33 mouse cellular contexts compared by ENCODE assay signal in the genomic region with DNA sequence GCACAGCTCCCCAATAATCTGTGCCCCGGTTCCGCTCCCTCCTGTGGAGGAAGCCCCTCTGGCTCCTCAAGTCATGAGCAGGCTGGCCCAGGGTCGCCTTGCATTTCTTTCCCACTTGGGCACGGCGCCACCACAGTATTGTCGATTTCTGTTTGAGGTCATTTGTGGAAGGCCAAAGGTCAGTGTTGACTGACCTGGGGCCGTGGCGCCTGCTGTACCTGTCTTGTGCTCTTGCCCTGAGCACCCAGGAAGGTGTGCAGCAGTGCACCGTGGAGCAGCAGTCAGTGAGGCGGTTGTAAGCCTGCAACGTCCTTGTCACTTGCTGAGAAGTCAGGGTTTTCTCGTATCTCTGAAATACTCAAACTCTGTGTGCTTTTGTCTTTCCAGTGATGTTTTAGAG. TPM values are rescaled to one million over a fixed set of nuclear protein-coding genes. Genes with fewer than 3 reads are reported as not detected.
"Had no signal": no experiment of that assay in that cellular context is flagged by ENCODE, and none has a peak within 500 bp of the region (broad histone marks: within the 10 kb centered on the region; RNA-seq: fewer than 3 reads in every experiment).

No protein-coding gene starts in this region.

- H3K27ac ChIP-seq: heart, adult 2 months; heart, embryonic 13.5 days; heart, embryonic 15.5 days; hindbrain, embryonic 13.5 days; hindbrain, embryonic 15.5 days; hindbrain, postnatal 0 days; kidney, embryonic 15.5 days; kidney, postnatal 0 days; left cerebral cortex, adult 2 months; limb, embryonic 10.5 days; limb, embryonic 12.5 days; liver, embryonic 13.5 days; liver, embryonic 15.5 days had no signal

- H3K9ac ChIP-seq: heart, embryonic 13.5 days; heart, embryonic 15.5 days; hindbrain, embryonic 13.5 days; hindbrain, embryonic 15.5 days; kidney, embryonic 15.5 days; limb, embryonic 12.5 days; liver, embryonic 13.5 days; liver, embryonic 15.5 days had no signal

- H3K4me3 ChIP-seq: heart, adult 2 months; heart, embryonic 13.5 days; heart, embryonic 15.5 days; hindbrain, embryonic 13.5 days; hindbrain, embryonic 15.5 days; kidney, embryonic 15.5 days; left cerebral cortex, adult 2 months; limb, embryonic 10.5 days; limb, embryonic 12.5 days; liver, embryonic 13.5 days; liver, embryonic 15.5 days had no signal

- ATAC-seq: hindbrain, postnatal 0 days; intestine, embryonic 16.5 days had no signal

- H3K4me1 ChIP-seq: limb, embryonic 10.5 days had no signal

- H3K27me3 ChIP-seq: heart, embryonic 13.5 days; heart, embryonic 15.5 days; hindbrain, embryonic 13.5 days; hindbrain, embryonic 15.5 days; kidney, embryonic 15.5 days; limb, embryonic 12.5 days; liver, embryonic 13.5 days; liver, embryonic 15.5 days had no signal

- H3K4me2 ChIP-seq: heart, embryonic 11.5 days; heart, embryonic 13.5 days; heart, embryonic 15.5 days; hindbrain, embryonic 13.5 days; hindbrain, embryonic 15.5 days; kidney, embryonic 15.5 days; limb, embryonic 12.5 days; liver, embryonic 13.5 days; liver, embryonic 15.5 days had no signal

- DNase-seq: gastrocnemius, postnatal 14 days; gastrocnemius, postnatal 36 days; heart, adult 11 months; heart, adult 2 months; heart, postnatal 14 days; heart, postnatal 36 days; kidney, adult 11 months; kidney, adult 2 months; kidney, adult 9 months; kidney, postnatal 14 days; kidney, postnatal 36 days; liver, embryonic 13.5 days had no signal

- H3K9me3 ChIP-seq: heart, embryonic 13.5 days; heart, embryonic 15.5 days; hindbrain, embryonic 13.5 days; hindbrain, embryonic 15.5 days; kidney, embryonic 15.5 days; limb, embryonic 10.5 days; limb, embryonic 12.5 days; liver, embryonic 13.5 days; liver, embryonic 15.5 days had no signal

RNA-seq across cellular contexts. Expression of a gene that starts 13.5 kb away (rescaled TPM):
- total RNA-seq: hindbrain, postnatal 0 days; layer of hippocampus, adult 18-20 months; left cerebral cortex, adult 2 months; left cerebral cortex, postnatal 14 days; left cerebral cortex, postnatal 36 days had no signal
- polyA plus RNA-seq: gonadal fat pad, adult 2 months; heart, adult 2 months; heart, embryonic 11.5 days; heart, embryonic 13.5 days; heart, embryonic 15.5 days; heart, postnatal 0 days; hindbrain, embryonic 11.5 days; hindbrain, embryonic 13.5 days; hindbrain, postnatal 0 days; intestine, embryonic 14.5 days; kidney, adult 2 months; kidney, postnatal 0 days; large intestine, adult 2 months; liver, embryonic 13.5 days; liver, embryonic 15.5 days had no signal
